Mouse (Mus musculus): Measurements from ENCODE around the gene 2810021J22Rik.

2810021J22Rik gene

GRCm38 (mm10) chr11:58916879-58917744, 50.1 kb downstream of the 2810021J22Rik start:
- peak; percentile 86 for DNase-seq (ENCODE audit: low read depth)

- DNase-seq (ENCODE audit: low read depth): no peak
Measured at GRCm38 (mm10) chr11:58917745-58918366, 50.8 kb downstream of the 2810021J22Rik start, which contains the start of gene Btnl10. Gene Btnl10, plus strand, starts transcription at chr11:58917908.

GRCm38 (mm10) chr11:58918759-58919158, 51.7 kb downstream of the 2810021J22Rik start:
- no peak for DNase-seq (ENCODE audit: low read depth)

- no peak for DNase-seq (ENCODE audit: low read depth)
Measured at GRCm38 (mm10) chr11:58922420-58922819, 55.4 kb downstream of the 2810021J22Rik start.

DNA sequence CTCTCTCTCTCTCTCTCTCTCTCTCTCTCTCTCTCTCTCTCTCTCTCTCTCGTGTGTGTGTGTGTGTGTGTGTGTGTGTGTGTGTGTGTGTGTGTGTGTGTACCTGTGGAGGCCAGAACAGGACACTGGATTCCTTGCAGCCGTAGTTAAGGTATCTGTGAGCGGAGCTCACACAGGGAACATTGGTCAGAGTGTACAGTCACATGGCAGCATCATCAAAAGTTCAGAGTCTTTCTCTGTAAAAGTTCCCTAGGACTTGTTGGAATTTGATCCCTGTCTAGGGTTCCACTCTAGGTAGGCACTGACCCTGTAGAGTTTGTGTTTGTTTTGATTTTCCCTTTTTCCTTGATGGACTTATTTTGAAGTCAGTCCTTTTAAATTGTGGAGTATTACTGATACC, 59.6 kb downstream of the 2810021J22Rik start:
- DNase-seq (ENCODE audit: low read depth): no peak

GRCm38 (mm10) chr11:58927053-58927452, 60.0 kb downstream of the 2810021J22Rik start:
- no peak for DNase-seq (ENCODE audit: low read depth)

DNA sequence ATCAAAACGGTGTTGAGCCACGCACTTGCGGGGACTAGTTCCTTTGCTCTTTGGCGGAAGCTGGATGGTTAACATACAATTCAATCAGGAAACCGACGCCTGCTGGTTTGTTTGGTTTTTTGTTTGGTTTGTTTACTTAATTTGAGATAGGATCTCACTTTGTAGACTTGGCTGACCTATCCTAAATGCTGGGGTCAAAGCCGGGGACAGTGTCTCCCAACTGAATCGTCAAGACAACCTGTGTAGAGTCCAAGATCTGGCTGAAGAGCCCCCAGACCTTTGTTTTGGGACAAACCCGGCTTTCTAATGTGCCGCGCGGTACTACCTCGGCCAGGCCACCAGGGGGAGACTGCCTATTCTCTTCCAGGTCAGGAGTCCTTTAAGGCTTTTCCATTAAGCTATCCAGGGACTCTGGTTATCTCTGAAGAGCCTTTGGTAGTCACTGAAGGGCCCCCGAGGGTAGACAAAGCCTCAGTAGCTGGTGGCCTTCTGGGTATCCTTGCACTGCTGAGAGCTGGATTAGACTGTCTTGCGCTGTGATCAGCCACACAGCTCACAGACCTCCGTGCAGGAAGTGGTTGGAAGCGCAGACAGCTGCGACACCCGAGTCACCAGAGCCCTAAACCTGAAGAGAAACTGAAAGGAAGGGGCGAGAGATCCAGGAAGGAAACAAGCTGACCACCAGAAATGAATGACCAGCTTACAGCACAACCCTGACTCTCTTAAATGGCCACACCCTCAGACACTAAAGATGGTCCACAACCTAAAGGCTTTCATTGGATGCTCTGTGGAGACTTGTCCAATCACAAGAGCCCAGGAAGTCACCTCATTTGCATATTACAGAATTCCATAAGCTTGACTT, 61.0 kb downstream of the 2810021J22Rik start:
- DNase-seq (ENCODE audit: low read depth): peak; percentile 91

DNA sequence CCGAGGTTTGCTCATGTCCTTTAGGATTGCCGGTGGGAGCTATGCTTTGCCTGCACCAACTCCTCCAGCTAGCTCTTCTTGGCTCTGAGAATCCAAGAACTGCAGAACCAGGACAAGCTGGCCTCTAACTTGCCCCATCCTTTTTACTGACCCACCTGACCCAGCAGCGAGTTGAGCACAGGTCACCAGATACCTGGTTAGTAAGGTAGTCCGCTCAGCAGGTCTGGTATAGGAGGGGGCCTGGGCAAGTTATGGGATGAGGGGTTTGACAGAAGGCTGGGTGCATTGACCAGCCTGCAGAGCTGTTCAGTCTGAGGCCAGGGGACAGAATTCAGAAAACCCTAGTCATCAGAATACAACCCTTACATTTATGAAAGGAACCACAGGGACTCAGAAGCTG, 62.0 kb downstream of the 2810021J22Rik start:
- no peak for DNase-seq (ENCODE audit: low read depth)

DNA sequence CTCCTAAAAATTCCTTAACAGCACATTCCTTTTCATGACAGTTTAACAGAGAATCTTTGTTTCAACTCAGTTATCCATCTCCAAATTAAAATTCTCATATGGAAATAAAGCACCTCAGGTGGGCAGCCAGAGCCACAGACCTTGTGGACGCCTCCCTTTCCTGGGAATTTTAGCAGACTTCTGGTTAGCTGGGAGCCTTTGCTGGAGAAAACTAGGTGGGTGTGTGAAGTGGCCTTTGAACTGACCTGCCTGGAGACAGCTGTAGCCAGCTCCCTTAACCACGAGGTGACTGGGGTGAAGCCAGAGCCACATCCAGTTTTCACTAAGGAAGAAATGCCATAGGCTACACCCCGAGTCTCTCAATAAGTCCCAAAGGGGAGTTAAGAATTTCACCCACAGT, 62.6 kb downstream of the 2810021J22Rik start:
- no peak for DNase-seq (ENCODE audit: low read depth)

DNA sequence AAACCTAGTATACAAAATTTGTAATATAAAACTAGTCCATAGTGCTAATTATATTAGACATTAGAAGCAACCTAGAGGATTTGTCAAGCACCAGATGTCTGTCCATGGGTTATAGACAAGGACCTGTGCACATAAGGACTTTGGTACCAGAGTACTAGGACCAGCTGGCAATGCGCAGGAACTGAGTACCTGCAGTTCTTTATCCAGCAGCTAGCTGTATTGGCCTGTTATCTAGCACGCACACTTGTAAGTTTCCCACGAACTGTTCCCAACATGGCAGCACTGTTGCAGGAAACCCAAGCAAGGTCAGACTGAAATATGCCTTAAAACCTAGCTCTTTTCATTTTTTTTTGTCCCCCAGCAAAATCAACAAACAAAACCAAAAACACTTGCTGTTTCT, 63.2 kb downstream of the 2810021J22Rik start:
- no peak for DNase-seq (ENCODE audit: low read depth)

GRCm38 (mm10) chr11:58931576-58931975, 64.6 kb downstream of the 2810021J22Rik start:
- DNase-seq (ENCODE audit: low read depth): peak; percentile 52

All from naive thymus-derived CD4-positive, alpha-beta T cell, adult 2 months (primary cell).